Mouse (Mus musculus): ENCODE measurements around the gene Gabarapl1. TPM values are rescaled to one million over a fixed set of nuclear protein-coding genes. Genes with fewer than 3 reads are reported as not detected.

Gabarapl1 gene
- total and polyA plus RNA-seq, 3 experiments = 43.9 to 102 (median 80.8) TPM

GRCm38 (mm10) chr6:129513409-129513808 is 19.6 kb upstream of the Gabarapl1 start:
- Histone ChIP-seq H3K9ac (ENCODE audit: insufficient read depth, low read depth) (no peak overlapping the region), H3K9me3 (replicated peaks; ENCODE audit: low read length) (no peaks in the 10 kb centered on the region), H3K4me1 (ENCODE audit: control insufficient read depth in 1 of 2, insufficient read depth in 2 of 2) (peaks cover 0 to 4% of the 10 kb centered on the region in 2 experiments; a peak in 1 of 4 replicates), H3K36me3 (replicated peaks in 1 of 2; ENCODE audit: control insufficient read depth in 1 of 2, insufficient read depth in 1 of 2, low read length in 1 of 2) (no peaks in the 10 kb centered on the region), H3K27ac (ENCODE audit: insufficient read depth, low read depth) (no peak overlapping the region), H3K27me3 (replicated peaks) (no peaks in the 10 kb centered on the region), H3K4me3 (replicated peaks in 1 of 3; ENCODE audit: low read depth in 2 of 3, low read length in 2 of 3, poor library complexity in 1 of 3) (no peak overlapping the region), H3K4me2 (ENCODE audit: insufficient read depth, low read depth, poor library complexity, severe bottlenecking) (no peak overlapping the region), H3K79me2 (replicated peaks; ENCODE audit: control insufficient read depth, extremely low read depth, insufficient read depth, poor library complexity, severe bottlenecking) (no peaks in the 10 kb centered on the region)
- in situ Hi-C loops (cut with MboI; ENCODE audit: low pct_ligation_motif_present, low pct_unique_long_range_greater_than_20kb, low sequenced_read_pairs) = loop anchor here (10.0 kb wide), 1 partner anchor 129 kb away; the partner anchor contains the start of gene Clec12b
- DNase-seq (ENCODE audit: extremely low read depth) = no peak
- dilution Hi-C loops (cut with MboI; ENCODE audit: extremely low pct_ligation_motif_present, extremely low pct_unique_long_range_greater_than_20kb, low sequenced_read_pairs) = no loop called here
- TF ChIP-seq NRF1 (IDR thresholded peaks at IDR 0.05; ENCODE audit: low read depth, low read length) (no peak), ELF1 (IDR thresholded peaks at IDR 0.05; ENCODE audit: low read depth, low read length) (no peak), MEF2A (IDR thresholded peaks at IDR 0.05; ENCODE audit: borderline replicate concordance, low read depth, low read length) (no peak), E2F4 (IDR thresholded peaks at IDR 0.05; ENCODE audit: insufficient replicate concordance, low read depth, low read length) (no peak), ZKSCAN1 (IDR thresholded peaks at IDR 0.05; ENCODE audit: borderline replicate concordance, low read depth, low read length) (no peak), BHLHE40 (IDR thresholded peaks at IDR 0.05; ENCODE audit: low read depth, low read length) (no peak), POLR2A (IDR thresholded peaks at IDR 0.05; ENCODE audit: low read depth, low read length) (no peak), CHD2 (IDR thresholded peaks at IDR 0.05; ENCODE audit: low read length) (no peak), MAFK (IDR thresholded peaks at IDR 0.05; ENCODE audit: insufficient replicate concordance, low read length) (no peak), ZMIZ1 (IDR thresholded peaks at IDR 0.05; ENCODE audit: low read depth, low read length) (no peak)

- DNase-seq (ENCODE audit: extremely low read depth) = no peak
- Histone ChIP-seq H3K27me3 (replicated peaks) (no peaks in the 10 kb centered on the region), H3K4me2 (ENCODE audit: insufficient read depth, low read depth, poor library complexity, severe bottlenecking) (no peak overlapping the region), H3K4me3 (replicated peaks in 1 of 3; ENCODE audit: low read depth in 2 of 3, low read length in 2 of 3, poor library complexity in 1 of 3) (no peak overlapping the region), H3K79me2 (replicated peaks; ENCODE audit: control insufficient read depth, extremely low read depth, insufficient read depth, poor library complexity, severe bottlenecking) (no peaks in the 10 kb centered on the region), H3K36me3 (replicated peaks in 1 of 2; ENCODE audit: control insufficient read depth in 1 of 2, insufficient read depth in 1 of 2, low read length in 1 of 2) (no peaks in the 10 kb centered on the region), H3K27ac (ENCODE audit: insufficient read depth, low read depth) (no peak overlapping the region), H3K9ac (ENCODE audit: insufficient read depth, low read depth) (no peak overlapping the region), H3K9me3 (replicated peaks; ENCODE audit: low read length) (no peaks in the 10 kb centered on the region), H3K4me1 (ENCODE audit: control insufficient read depth in 1 of 2, insufficient read depth in 2 of 2) (peaks cover 0 to 4% of the 10 kb centered on the region in 2 experiments; a peak in 1 of 4 replicates)
- TF ChIP-seq USF1 (IDR thresholded peaks at IDR 0.05; ENCODE audit: low read depth, low read length) (no peak), ZMIZ1 (IDR thresholded peaks at IDR 0.05; ENCODE audit: low read depth, low read length) (no peak), MEF2A (IDR thresholded peaks at IDR 0.05; ENCODE audit: borderline replicate concordance, low read depth, low read length) (no peak), BHLHE40 (IDR thresholded peaks at IDR 0.05; ENCODE audit: low read depth, low read length) (no peak), TBP (conservative IDR thresholded peaks at IDR 0.05; ENCODE audit: low read depth, low read length) (no peak), CTCF (conservative IDR thresholded peaks at IDR 0.05 in 1 of 2, IDR thresholded peaks at IDR 0.05 in 1 of 2; ENCODE audit: low read depth in 2 of 2, low read length in 2 of 2) (no peak), ZKSCAN1 (IDR thresholded peaks at IDR 0.05; ENCODE audit: borderline replicate concordance, low read depth, low read length) (no peak), SIN3A (IDR thresholded peaks at IDR 0.05; ENCODE audit: low read length) (no peak), IRF4 (IDR thresholded peaks at IDR 0.05; ENCODE audit: low read depth, low read length) (no peak), PAX5 (IDR thresholded peaks at IDR 0.05; ENCODE audit: low read length) (no peak), ETS1 (conservative IDR thresholded peaks at IDR 0.05; ENCODE audit: low read depth, low read length) (no peak), E2F4 (IDR thresholded peaks at IDR 0.05; ENCODE audit: insufficient replicate concordance, low read depth, low read length) (no peak), NELFE (IDR thresholded peaks at IDR 0.05; ENCODE audit: low read depth, low read length) (no peak), SMC3 (IDR thresholded peaks at IDR 0.05; ENCODE audit: low read depth, low read length) (no peak), HCFC1 (IDR thresholded peaks at IDR 0.05; ENCODE audit: low read depth, low read length) (no peak), NRF1 (IDR thresholded peaks at IDR 0.05; ENCODE audit: low read depth, low read length) (no peak), POLR2A (IDR thresholded peaks at IDR 0.05; ENCODE audit: low read depth, low read length) (no peak)
- in situ Hi-C loops (cut with MboI; ENCODE audit: low pct_ligation_motif_present, low pct_unique_long_range_greater_than_20kb, low sequenced_read_pairs) (loop anchor here (10.0 kb wide), 1 partner anchor 130 kb away; the partner anchor contains the start of gene Clec12b), dilution Hi-C loops (cut with MboI; ENCODE audit: extremely low pct_ligation_motif_present, extremely low pct_unique_long_range_greater_than_20kb, low sequenced_read_pairs) (no loop called here)
Measured at GRCm38 (mm10) chr6:129514376-129514775, 18.6 kb upstream of the Gabarapl1 start.

Data from CH12.LX (cell line).